Mouse (Mus musculus) E14TG2a.4 (cell line): ENCODE results near the gene Dgki.

Experiments
- CTCF ChIP-seq: conservative IDR thresholded peaks from 2 replicates; pipeline ENCODE4 v1.5.1; 2014; ENCODE audit warnings: low read length
- NANOG ChIP-seq: IDR thresholded peaks from 2 replicates; pipeline ENCODE4 v1.6.1; 2014; ENCODE audit warnings: borderline replicate concordance, low read length, mixed read lengths
- POU5F1 ChIP-seq: IDR thresholded peaks from 2 replicates; pipeline ENCODE4 v1.6.1; 2014; ENCODE audit warnings: low read length, borderline replicate concordance

- TF ChIP-seq CTCF (no peak), NANOG (no peak), POU5F1 (no peak)
Measured at GRCm38 (mm10) chr6:36929781-36930180, 370.2 kb downstream of the Dgki start.
